Mouse (Mus musculus) cerebellum, adult 18-20 months (tissue): ENCODE results near the gene D930048N14Rik.
A peak's percentile ranks its signal among the peaks of the same experiment; 100 is the strongest.
"Not testable (repeated sequence)": the region's sequence is repeated elsewhere in the genome, so short reads cannot be mapped to it uniquely, and the experiment has no call there.

Experiments used
- DNase-seq, 2 experiments: peaks; one replicate each; pipeline ENCODE4 v3.0.0; 2021

Gene D930048N14Rik

GRCm38 (mm10) chr11:51650691-51651515, at the start of gene D930048N14Rik, which contains the start of gene N4bp3:
Gene D930048N14Rik, plus strand, starts transcription at chr11:51650954.
Gene N4bp3, minus strand, starts transcription at chr11:51650842.
- DNase-seq = peak; percentile 48 to 62

- no peak for DNase-seq
These were observed 48.5 kb upstream of the D930048N14Rik start for GRCm38 (mm10) chr11:51602253-51602652.

GRCm38 (mm10) chr11:51605602-51606446, 44.9 kb upstream of the D930048N14Rik start:
- peak; percentile 76 to 81 for DNase-seq

- peak; percentile 96 for DNase-seq
These were observed 44.2 kb upstream of the D930048N14Rik start, which contains the start of gene Hnrnpab for GRCm38 (mm10) chr11:51606447-51607095. Gene Hnrnpab, minus strand, starts transcription at chr11:51606847.

- no peak for DNase-seq
These were observed 43.5 kb upstream of the D930048N14Rik start for GRCm38 (mm10) chr11:51607096-51607738.

- DNase-seq = no peak
These were observed 41.4 kb upstream of the D930048N14Rik start for GRCm38 (mm10) chr11:51609266-51609909.

- DNase-seq = not testable (repeated sequence)
These were observed 40.8 kb upstream of the D930048N14Rik start for GRCm38 (mm10) chr11:51609940-51610339.

- no peak for DNase-seq
These were observed 36.5 kb upstream of the D930048N14Rik start for GRCm38 (mm10) chr11:51614256-51614655.

- DNase-seq = no peak
These were observed 35.6 kb upstream of the D930048N14Rik start for GRCm38 (mm10) chr11:51615129-51615528.

GRCm38 (mm10) chr11:51615601-51616000, 35.2 kb upstream of the D930048N14Rik start:
- DNase-seq = peak; percentile 47 to 56

GRCm38 (mm10) chr11:51616113-51616512, 34.6 kb upstream of the D930048N14Rik start:
- DNase-seq = not testable (repeated sequence)

GRCm38 (mm10) chr11:51617693-51618092, 33.1 kb upstream of the D930048N14Rik start:
- DNase-seq = peak; percentile 75 to 79

- no peak for DNase-seq
These were observed 31.8 kb upstream of the D930048N14Rik start for GRCm38 (mm10) chr11:51618894-51619408.

GRCm38 (mm10) chr11:51619409-51620060, 31.2 kb upstream of the D930048N14Rik start, which contains the start of gene Nhp2:
Gene Nhp2, plus strand, starts transcription at chr11:51619735.
- DNase-seq = peak; percentile 90 to 96

GRCm38 (mm10) chr11:51620084-51620483, 30.7 kb upstream of the D930048N14Rik start:
- DNase-seq = no peak

GRCm38 (mm10) chr11:51621776-51622175, 29.0 kb upstream of the D930048N14Rik start:
- no peak for DNase-seq

- DNase-seq = no peak
These were observed 27.7 kb upstream of the D930048N14Rik start for GRCm38 (mm10) chr11:51622971-51623491.

- no peak for DNase-seq
These were observed 25.4 kb upstream of the D930048N14Rik start for GRCm38 (mm10) chr11:51625187-51625820.

GRCm38 (mm10) chr11:51627425-51627824, 23.3 kb upstream of the D930048N14Rik start:
- peak; percentile 51 to 55 for DNase-seq

- DNase-seq = no peak
These were observed 22.8 kb upstream of the D930048N14Rik start for GRCm38 (mm10) chr11:51627907-51628306.
